Mouse (Mus musculus): Measurements from ENCODE around the gene Mto1. TPM values are rescaled to one million over a fixed set of nuclear protein-coding genes. Genes with fewer than 3 reads are reported as not detected.

Gene Mto1
- polyA plus RNA-seq, 1 experiment = 23.4 TPM

- Histone ChIP-seq H3K36me3 (ENCODE audit: control insufficient read depth, insufficient read depth, low read length) (no peaks in the 10 kb centered on the region), H3K4me1 (ENCODE audit: control insufficient read depth, insufficient read depth, low read length) (no peaks in the 10 kb centered on the region), H3K27me3 (replicated peaks; ENCODE audit: control insufficient read depth, insufficient read depth, low read length) (no peaks in the 10 kb centered on the region), H3K4me3 (ENCODE audit: insufficient read depth, low read depth, low read length) (no peak overlapping the region), H3K27ac (ENCODE audit: insufficient read depth, low read depth, low read length) (no peak overlapping the region)
- TF ChIP-seq CTCF (conservative IDR thresholded peaks at IDR 0.05; ENCODE audit: insufficient read depth, insufficient read length, low read depth, low read length) (no peak), POLR2A (IDR thresholded peaks at IDR 0.05; ENCODE audit: low read depth, low read length) (no peak)
- WGBS = 76% methylated on average over 6 of the region's 6 CpGs
- DNase-seq = no peak
Observed at GRCm38 (mm10) chr9:78430486-78430885, 17.5 kb upstream of the Mto1 start.

- H3K27ac ChIP-seq (ENCODE audit: insufficient read depth, low read depth, low read length) = no peak overlapping the region
- H3K36me3 ChIP-seq (ENCODE audit: control insufficient read depth, insufficient read depth, low read length) = no peaks in the 10 kb centered on the region
- no peak for DNase-seq
- H3K27me3 ChIP-seq (replicated peaks; ENCODE audit: control insufficient read depth, insufficient read depth, low read length) = no peaks in the 10 kb centered on the region
- 86% methylated on average over 5 of the region's 5 CpGs for WGBS
- no peaks in the 10 kb centered on the region for H3K4me1 ChIP-seq (ENCODE audit: control insufficient read depth, insufficient read depth, low read length)
- H3K4me3 ChIP-seq (ENCODE audit: insufficient read depth, low read depth, low read length) = no peak overlapping the region
- TF ChIP-seq POLR2A (IDR thresholded peaks at IDR 0.05; ENCODE audit: low read depth, low read length) (no peak), CTCF (conservative IDR thresholded peaks at IDR 0.05; ENCODE audit: insufficient read depth, insufficient read length, low read depth, low read length) (peak; percentile 35)
Observed at GRCm38 (mm10) chr9:78432471-78432870, 15.5 kb upstream of the Mto1 start.

GRCm38 (mm10) chr9:78439426-78439825 is 8.6 kb upstream of the Mto1 start:
- DNase-seq = no peak
- TF ChIP-seq CTCF (conservative IDR thresholded peaks at IDR 0.05; ENCODE audit: insufficient read depth, insufficient read length, low read depth, low read length) (no peak), POLR2A (IDR thresholded peaks at IDR 0.05; ENCODE audit: low read depth, low read length) (no peak)
- Histone ChIP-seq H3K4me3 (ENCODE audit: insufficient read depth, low read depth, low read length) (no peak overlapping the region), H3K27ac (ENCODE audit: insufficient read depth, low read depth, low read length) (no peak overlapping the region), H3K36me3 (ENCODE audit: control insufficient read depth, insufficient read depth, low read length) (no peaks in the 10 kb centered on the region), H3K4me1 (ENCODE audit: control insufficient read depth, insufficient read depth, low read length) (no peaks in the 10 kb centered on the region), H3K27me3 (replicated peaks; ENCODE audit: control insufficient read depth, insufficient read depth, low read length) (no peaks in the 10 kb centered on the region; the same call in 1 of the 2 replicates)
- WGBS = 78% methylated on average over 5 of the region's 5 CpGs

GRCm38 (mm10) chr9:78442237-78442578 is 5.8 kb upstream of the Mto1 start:
- WGBS = 10% methylated on average over 9 of the region's 9 CpGs
- no peaks in the 10 kb centered on the region for H3K36me3 ChIP-seq (ENCODE audit: control insufficient read depth, insufficient read depth, low read length)
- DNase-seq = no peak
- H3K27me3 ChIP-seq (replicated peaks; ENCODE audit: control insufficient read depth, insufficient read depth, low read length) = no peaks in the 10 kb centered on the region; the same call in 1 of the 2 replicates
- H3K4me3 ChIP-seq (ENCODE audit: insufficient read depth, low read depth, low read length) = peak overlapping the region; percentile 58
- no peak overlapping the region for H3K27ac ChIP-seq (ENCODE audit: insufficient read depth, low read depth, low read length)
- no peaks in the 10 kb centered on the region for H3K4me1 ChIP-seq (ENCODE audit: control insufficient read depth, insufficient read depth, low read length)
- TF ChIP-seq POLR2A (IDR thresholded peaks at IDR 0.05; ENCODE audit: low read depth, low read length) (no peak), CTCF (conservative IDR thresholded peaks at IDR 0.05; ENCODE audit: insufficient read depth, insufficient read length, low read depth, low read length) (no peak)

GRCm38 (mm10) chr9:78442579-78443392 is 5.2 kb upstream of the Mto1 start, which contains the start of gene Cgas:
Cgas (minus strand) TSS chr9:78443237.
- under 1% methylated on average over 81 of the region's 81 CpGs for WGBS
- no peaks in the 10 kb centered on the region; the same call in 1 of the 2 replicates for H3K27me3 ChIP-seq (replicated peaks; ENCODE audit: control insufficient read depth, insufficient read depth, low read length)
- H3K4me3 ChIP-seq (ENCODE audit: insufficient read depth, low read depth, low read length) = peak within 1 kb of the TSS; percentile 58
- no peak within 1 kb of the TSS for H3K27ac ChIP-seq (ENCODE audit: insufficient read depth, low read depth, low read length)
- no peaks in the 10 kb centered on the region for H3K36me3 ChIP-seq (ENCODE audit: control insufficient read depth, insufficient read depth, low read length)
- peak; percentile 82 for DNase-seq
- TF ChIP-seq POLR2A (IDR thresholded peaks at IDR 0.05; ENCODE audit: low read depth, low read length) = no peak
- TF ChIP-seq CTCF (conservative IDR thresholded peaks at IDR 0.05; ENCODE audit: insufficient read depth, insufficient read length, low read depth, low read length) = no peak
- H3K4me1 ChIP-seq (ENCODE audit: control insufficient read depth, insufficient read depth, low read length) = no peaks in the 10 kb centered on the region

- DNase-seq = no peak
- TF ChIP-seq CTCF (conservative IDR thresholded peaks at IDR 0.05; ENCODE audit: insufficient read depth, insufficient read length, low read depth, low read length) (no peak), POLR2A (IDR thresholded peaks at IDR 0.05; ENCODE audit: low read depth, low read length) (no peak)
- WGBS = 34% methylated on average over 9 of the region's 9 CpGs
- Histone ChIP-seq H3K27me3 (replicated peaks; ENCODE audit: control insufficient read depth, insufficient read depth, low read length) (no peaks in the 10 kb centered on the region; the same call in 1 of the 2 replicates), H3K36me3 (ENCODE audit: control insufficient read depth, insufficient read depth, low read length) (no peaks in the 10 kb centered on the region), H3K27ac (ENCODE audit: insufficient read depth, low read depth, low read length) (no peak overlapping the region), H3K4me3 (ENCODE audit: insufficient read depth, low read depth, low read length) (peak overlapping the region; percentile 64; the same call in 1 of the 2 replicates), H3K4me1 (ENCODE audit: control insufficient read depth, insufficient read depth, low read length) (peaks cover 5% of the 10 kb centered on the region; the same call in 1 of the 2 replicates)
Observed at GRCm38 (mm10) chr9:78447606-78447972, 419 bp upstream of the Mto1 start.

GRCm38 (mm10) chr9:78450404-78450803 is 2.4 kb downstream of the Mto1 start:
- DNase-seq = no peak
- H3K4me1 ChIP-seq (ENCODE audit: control insufficient read depth, insufficient read depth, low read length) = peaks cover 5% of the 10 kb centered on the region; the same call in 1 of the 2 replicates
- no peak overlapping the region for H3K4me3 ChIP-seq (ENCODE audit: insufficient read depth, low read depth, low read length)
- no peaks in the 10 kb centered on the region for H3K36me3 ChIP-seq (ENCODE audit: control insufficient read depth, insufficient read depth, low read length)
- H3K27ac ChIP-seq (ENCODE audit: insufficient read depth, low read depth, low read length) = no peak overlapping the region
- no peaks in the 10 kb centered on the region for H3K27me3 ChIP-seq (replicated peaks; ENCODE audit: control insufficient read depth, insufficient read depth, low read length)
- no peak for TF ChIP-seq POLR2A (IDR thresholded peaks at IDR 0.05; ENCODE audit: low read depth, low read length)
- no peak for TF ChIP-seq CTCF (conservative IDR thresholded peaks at IDR 0.05; ENCODE audit: insufficient read depth, insufficient read length, low read depth, low read length)
- 80% methylated on average over 5 of the region's 5 CpGs for WGBS
